19 mouse cellular contexts compared by ENCODE assay signal in the genomic region with DNA sequence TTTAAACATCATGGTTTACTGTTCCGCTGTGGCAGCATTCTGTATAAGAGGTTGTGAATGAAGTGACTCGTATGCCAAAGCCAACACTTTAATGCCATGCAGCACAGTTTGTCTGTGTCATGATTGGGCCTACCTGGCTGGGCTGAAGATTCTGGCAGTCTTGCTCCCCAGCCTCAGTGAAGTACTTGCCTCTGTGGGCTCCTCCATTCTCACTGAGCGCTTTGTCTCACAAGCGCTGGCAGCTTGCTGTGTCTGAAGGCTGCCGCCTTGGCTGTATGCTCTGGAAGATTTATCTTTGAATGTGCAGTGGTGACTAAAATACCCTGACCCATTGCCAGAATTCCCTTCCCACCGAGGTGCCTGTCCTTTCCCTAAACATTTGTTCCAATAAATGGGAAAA.
DNase-seq lines count a peak whose midpoint lies in the region; ATAC-seq lines count a peak whose summit lies in the region.
"Had no signal": no experiment of that assay in that cellular context is flagged by ENCODE, and none has a peak within 500 bp of the region (broad histone marks: within the 10 kb centered on the region; RNA-seq: fewer than 3 reads in every experiment).

No protein-coding gene starts in this region.

- no peak overlapping the region for H3K4me3 ChIP-seq in forebrain, embryonic 14.5 days (ENCODE audit: low read depth, low read length)
- no peak overlapping the region for H3K4me3 ChIP-seq in forebrain, embryonic 11.5 days (ENCODE audit: low read depth, low read length)
- H3K4me3 ChIP-seq in midbrain, embryonic 11.5 days (ENCODE audit: low read depth, low read length) = no peak overlapping the region
- no peak overlapping the region for H3K4me3 ChIP-seq in midbrain, embryonic 15.5 days
- H3K4me3 ChIP-seq in neural tube, embryonic 15.5 days (replicated peaks) = no peak overlapping the region
- H3K4me3 ChIP-seq: erythroblast, embryonic 14.5 days; gastrocnemius, adult 2 months; hindbrain, embryonic 12.5 days; limb, embryonic 12.5 days; megakaryocyte, embryonic 14.5 days had no signal

- no peaks in the 10 kb centered on the region for H3K4me1 ChIP-seq in forebrain, embryonic 14.5 days (ENCODE audit: control insufficient read depth, insufficient read depth, low read length)
- no peaks in the 10 kb centered on the region for H3K4me1 ChIP-seq in forebrain, embryonic 11.5 days (replicated peaks; ENCODE audit: control insufficient read depth, insufficient read depth, low read length)
- no peaks in the 10 kb centered on the region for H3K4me1 ChIP-seq in midbrain, embryonic 11.5 days (ENCODE audit: control insufficient read depth, insufficient read depth, low read length)
- H3K4me1 ChIP-seq in midbrain, embryonic 15.5 days = no peaks in the 10 kb centered on the region
- peaks cover 11% of the 10 kb centered on the region; the same call in 1 of the 2 replicates for H3K4me1 ChIP-seq in neural tube, embryonic 15.5 days
- H3K4me1 ChIP-seq: limb, embryonic 12.5 days; megakaryocyte, embryonic 14.5 days had no signal

- no peaks in the 10 kb centered on the region for H3K9me3 ChIP-seq in forebrain, embryonic 14.5 days (replicated peaks; ENCODE audit: control insufficient read depth, low read length)
- no peaks in the 10 kb centered on the region for H3K9me3 ChIP-seq in forebrain, embryonic 11.5 days (ENCODE audit: control insufficient read depth, low read length)
- H3K9me3 ChIP-seq in midbrain, embryonic 11.5 days (ENCODE audit: control insufficient read depth, low read length) = no peaks in the 10 kb centered on the region
- no peaks in the 10 kb centered on the region for H3K9me3 ChIP-seq in midbrain, embryonic 15.5 days
- H3K9me3 ChIP-seq in neural tube, embryonic 15.5 days (replicated peaks) = no peaks in the 10 kb centered on the region
- H3K9me3 ChIP-seq: G1E; hindbrain, embryonic 12.5 days; limb, embryonic 12.5 days had no signal

- no peaks in the 10 kb centered on the region for H3K36me3 ChIP-seq in forebrain, embryonic 14.5 days (ENCODE audit: control insufficient read depth, insufficient read depth, low read length)
- no peaks in the 10 kb centered on the region for H3K36me3 ChIP-seq in forebrain, embryonic 11.5 days (ENCODE audit: control insufficient read depth, insufficient read depth, low read length)
- H3K36me3 ChIP-seq in midbrain, embryonic 11.5 days (ENCODE audit: control insufficient read depth, insufficient read depth, low read length) = no peaks in the 10 kb centered on the region
- no peaks in the 10 kb centered on the region for H3K36me3 ChIP-seq in midbrain, embryonic 15.5 days (replicated peaks)
- no peaks in the 10 kb centered on the region for H3K36me3 ChIP-seq in neural tube, embryonic 15.5 days
- H3K36me3 ChIP-seq: G1E; hindbrain, embryonic 12.5 days; limb, embryonic 12.5 days had no signal

- no peak overlapping the region for H3K4me2 ChIP-seq in forebrain, embryonic 14.5 days (ENCODE audit: low read length)
- H3K4me2 ChIP-seq in forebrain, embryonic 11.5 days (ENCODE audit: low read depth, low read length, severe bottlenecking) = no peak overlapping the region
- no peak overlapping the region for H3K4me2 ChIP-seq in midbrain, embryonic 11.5 days
- H3K4me2 ChIP-seq in midbrain, embryonic 15.5 days = no peak overlapping the region
- no peak overlapping the region for H3K4me2 ChIP-seq in neural tube, embryonic 15.5 days
- H3K4me2 ChIP-seq: hindbrain, embryonic 12.5 days; limb, embryonic 12.5 days had no signal

- DNase-seq in forebrain, embryonic 14.5 days (ENCODE audit: low spot score) = peak; percentile 46
- no peak for DNase-seq in forebrain, embryonic 11.5 days (ENCODE audit: low spot score)
- DNase-seq in midbrain, embryonic 11.5 days (ENCODE audit: low spot score, missing footprints) = peak; percentile 56
- peak; percentile 11 to 30 for DNase-seq in cerebellum, postnatal 14 days
- no peak for DNase-seq in gastrocnemius, postnatal 36 days
- no peak for DNase-seq in frontal cortex, postnatal 36 days (ENCODE audit: low spot score in 2 of 2)
- DNase-seq: B cell, adult 2 months; gastrocnemius, adult 2 months; liver, postnatal 0 days; thymus, adult 18-20 months had no signal

- 64% methylated on average over 6 of the region's 6 CpGs for WGBS in forebrain, embryonic 14.5 days
- 86% methylated on average over 6 of the region's 6 CpGs for WGBS in forebrain, embryonic 11.5 days
- WGBS in midbrain, embryonic 11.5 days = 89% methylated on average over 6 of the region's 6 CpGs
- 79% methylated on average over 6 of the region's 6 CpGs for WGBS in midbrain, embryonic 15.5 days
- WGBS in neural tube, embryonic 15.5 days = 50% methylated on average over 6 of the region's 6 CpGs

- intact Hi-C loops in gastrocnemius, postnatal 36 days (cut with DNase I) = no loop called here

- H3K27me3 ChIP-seq in forebrain, embryonic 14.5 days (replicated peaks; ENCODE audit: control insufficient read depth, insufficient read depth, low read length) = no peaks in the 10 kb centered on the region
- no peaks in the 10 kb centered on the region for H3K27me3 ChIP-seq in forebrain, embryonic 11.5 days (ENCODE audit: control insufficient read depth, insufficient read depth, low read length)
- H3K27me3 ChIP-seq in midbrain, embryonic 11.5 days (ENCODE audit: control insufficient read depth, insufficient read depth, low read length) = no peaks in the 10 kb centered on the region
- no peaks in the 10 kb centered on the region for H3K27me3 ChIP-seq in midbrain, embryonic 15.5 days (replicated peaks)
- no peaks in the 10 kb centered on the region for H3K27me3 ChIP-seq in neural tube, embryonic 15.5 days (replicated peaks)
- H3K27me3 ChIP-seq: hindbrain, embryonic 12.5 days; limb, embryonic 12.5 days; megakaryocyte, embryonic 14.5 days had no signal

- no peak overlapping the region for H3K9ac ChIP-seq in forebrain, embryonic 14.5 days (ENCODE audit: low read length)
- no peak overlapping the region for H3K9ac ChIP-seq in forebrain, embryonic 11.5 days (ENCODE audit: low read length)
- H3K9ac ChIP-seq in midbrain, embryonic 11.5 days (ENCODE audit: low read length) = no peak overlapping the region
- H3K9ac ChIP-seq in midbrain, embryonic 15.5 days = no peak overlapping the region
- H3K9ac ChIP-seq in neural tube, embryonic 15.5 days (replicated peaks) = no peak overlapping the region
- H3K9ac ChIP-seq: hindbrain, embryonic 12.5 days; limb, embryonic 12.5 days; liver, postnatal 0 days had no signal

- ATAC-seq in forebrain, embryonic 14.5 days = no peak
- no peak for ATAC-seq in forebrain, embryonic 11.5 days (replicated peaks; ENCODE audit: low FRiP score)
- no peak for ATAC-seq in midbrain, embryonic 11.5 days (ENCODE audit: low FRiP score)
- ATAC-seq in midbrain, embryonic 15.5 days (replicated peaks) = no peak
- ATAC-seq in neural tube, embryonic 15.5 days (ENCODE audit: low FRiP score) = peak; percentile 55; the same call in 1 of the 2 replicates
- ATAC-seq: activated CD4-positive, CD25-positive, alpha-beta regulatory T cell, adult 4 months; liver, postnatal 0 days had no signal

- no peak overlapping the region for H3K27ac ChIP-seq in forebrain, embryonic 14.5 days (ENCODE audit: low read depth, low read length)
- no peak overlapping the region for H3K27ac ChIP-seq in forebrain, embryonic 11.5 days (ENCODE audit: low read depth, low read length)
- no peak overlapping the region for H3K27ac ChIP-seq in midbrain, embryonic 11.5 days (ENCODE audit: low read depth, low read length)
- no peak overlapping the region for H3K27ac ChIP-seq in midbrain, embryonic 15.5 days
- H3K27ac ChIP-seq in neural tube, embryonic 15.5 days (replicated peaks) = no peak overlapping the region
- H3K27ac ChIP-seq: gastrocnemius, adult 2 months; hindbrain, embryonic 12.5 days; kidney, postnatal 0 days; limb, embryonic 12.5 days had no signal

Comparison
In these comparisons a context has a peak if more than half of its experiments do, and no peak if none do; other contexts are left out.
1. DNase-seq: peak in forebrain, embryonic 14.5 days (single experiment), midbrain, embryonic 11.5 days (single experiment) and cerebellum, postnatal 14 days (2 of 2); none in forebrain, embryonic 11.5 days (single experiment), gastrocnemius, postnatal 36 days (0 of 2) and frontal cortex, postnatal 36 days (0 of 2).